Mouse (Mus musculus): Measurements from ENCODE around the gene Adamts17.

- TF ChIP-seq EP300 (IDR thresholded peaks at IDR 0.05; ENCODE audit: insufficient read depth, low read depth, low read length) (no peak), CTCF (IDR thresholded peaks at IDR 0.05; ENCODE audit: low read depth, low read length) (no peak)
These were observed 32.5 kb downstream of the Adamts17 start for GRCm38 (mm10) chr7:66871940-66872511.

Measured in ES-Bruce4 (cell line).